Mouse (Mus musculus) central nervous system, embryonic 14 days (tissue): ENCODE data around the gene Tmem30b. TPM values are rescaled to one million over a fixed set of nuclear protein-coding genes. Genes with fewer than 3 reads are reported as not detected.

Experiments used
- polyA plus RNA-seq: library from polyadenylated mRNA; depleted of rRNA; stranded (reverse); fragments of >200 nt; gene quantifications from 2 replicates; pipeline ENCODE4 v1.2.3, GENCODE M21; 2012; rRNA removed

The Tmem30b gene
- polyA plus RNA-seq: 0.59 and 2.5 TPM in 2 replicates

DNA sequence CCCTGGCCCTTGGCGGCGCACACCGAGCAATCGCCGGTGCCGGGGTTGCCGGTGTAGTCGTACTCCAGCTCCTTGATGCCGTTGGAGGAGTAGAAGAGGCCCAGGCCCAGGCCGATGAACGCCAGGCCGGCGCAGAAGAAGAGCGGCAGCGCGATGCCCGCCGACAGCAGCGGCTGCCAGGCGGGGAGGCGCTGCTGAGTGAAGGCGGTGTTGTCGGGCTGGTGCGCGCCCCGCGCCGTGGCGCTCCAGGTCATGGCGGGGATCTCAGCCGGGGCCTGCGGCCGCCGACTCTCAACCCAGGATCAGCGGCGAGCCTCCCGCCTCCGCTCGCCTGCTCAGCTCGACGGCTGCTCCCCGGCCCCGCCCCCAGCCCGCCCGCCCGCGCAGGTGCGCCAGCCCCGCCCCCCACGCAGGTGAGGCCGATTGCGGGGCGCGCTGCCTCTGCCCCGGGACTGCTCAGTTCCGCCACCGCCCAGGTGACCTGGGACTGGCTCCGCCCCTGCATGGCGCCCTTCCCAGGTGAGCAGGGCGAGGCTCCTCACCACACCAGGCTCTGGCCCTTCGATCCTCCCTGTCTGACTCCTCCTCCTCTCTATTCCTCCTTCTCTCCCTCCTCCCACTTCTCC is at the start of gene Tmem30b:
Gene Tmem30b (minus strand): TSS at position 307 of the 626 bp plus-strand sequence.

DNA sequence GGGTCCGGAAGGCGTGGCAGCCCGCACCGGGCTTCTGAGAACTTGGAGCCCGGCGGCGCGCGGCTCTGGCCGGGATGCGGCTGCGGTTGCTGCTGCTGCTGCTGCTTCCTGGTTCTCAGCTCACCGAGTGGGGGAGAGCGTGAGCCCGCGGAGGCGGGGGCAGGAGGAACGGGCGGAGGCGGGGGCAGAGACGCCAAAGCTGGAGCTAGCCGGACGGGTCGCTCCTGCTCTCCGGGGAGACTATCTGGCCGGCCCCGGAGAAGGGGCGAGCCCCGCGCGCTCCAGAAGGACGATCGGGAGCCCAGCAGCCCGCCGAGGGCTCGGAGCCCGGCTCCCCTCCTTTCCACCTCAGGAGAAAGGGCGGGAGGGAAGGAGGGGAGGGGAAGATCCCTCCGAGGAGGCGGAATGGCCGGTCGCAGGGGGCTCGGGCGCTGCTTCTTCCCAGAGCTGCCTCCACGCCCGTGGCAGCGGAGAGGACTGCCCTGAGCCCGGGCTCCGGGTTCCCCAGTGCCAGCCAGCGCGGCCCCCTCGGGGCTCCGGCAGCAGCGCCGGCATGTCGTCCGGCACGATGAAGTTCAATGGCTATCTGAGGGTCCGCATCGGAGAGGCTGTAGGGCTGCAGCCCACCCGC is 38.5 kb upstream of the Tmem30b start, which contains the start of gene Prkch:
Gene Prkch (plus strand): TSS at position 187 of the 631 bp plus-strand sequence.

Other genes with a start within 250 kb of the Tmem30b start
- 5.1 and 6.4 TPM in 2 replicates for gene Prkch, start 38.4 kb upstream of the Tmem30b start, polyA plus RNA-seq